Mouse (Mus musculus): ENCODE measurements around the gene Sez6l.

Gene Sez6l

DNA sequence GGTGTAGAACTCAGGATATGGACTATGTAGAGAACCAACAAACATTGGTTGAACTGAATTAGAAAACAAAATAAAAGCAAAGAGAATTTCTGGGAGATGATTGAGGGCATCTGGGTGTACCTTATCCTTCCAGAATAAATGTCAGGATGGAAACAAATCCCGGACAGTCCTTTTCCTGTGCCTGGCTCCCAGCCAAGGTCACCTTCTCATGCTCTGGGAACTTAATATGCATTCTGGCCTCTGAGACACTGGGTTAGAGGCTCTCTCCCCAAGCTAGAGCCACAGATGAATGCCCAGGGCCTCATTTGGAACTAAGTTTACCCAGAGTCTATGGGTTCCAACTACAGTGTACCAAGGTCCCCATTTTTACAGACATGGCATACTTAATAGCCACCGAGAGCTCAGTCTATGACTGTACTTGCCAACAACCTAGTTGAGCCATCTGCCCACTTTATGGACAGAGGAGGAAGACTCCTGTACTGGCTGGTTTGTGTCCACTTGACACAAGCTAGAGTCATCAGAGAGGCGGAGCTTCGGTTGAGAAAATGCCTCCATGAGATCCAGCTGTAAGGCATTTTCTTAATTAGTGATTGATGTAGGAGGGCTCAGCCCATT is 7.3 kb upstream of the Sez6l start:
- DNase-seq, result peak; percentile 43 to 54

GRCm38 (mm10) chr5:112583304-112583703 is 6.3 kb upstream of the Sez6l start:
- no peak for DNase-seq

DNA sequence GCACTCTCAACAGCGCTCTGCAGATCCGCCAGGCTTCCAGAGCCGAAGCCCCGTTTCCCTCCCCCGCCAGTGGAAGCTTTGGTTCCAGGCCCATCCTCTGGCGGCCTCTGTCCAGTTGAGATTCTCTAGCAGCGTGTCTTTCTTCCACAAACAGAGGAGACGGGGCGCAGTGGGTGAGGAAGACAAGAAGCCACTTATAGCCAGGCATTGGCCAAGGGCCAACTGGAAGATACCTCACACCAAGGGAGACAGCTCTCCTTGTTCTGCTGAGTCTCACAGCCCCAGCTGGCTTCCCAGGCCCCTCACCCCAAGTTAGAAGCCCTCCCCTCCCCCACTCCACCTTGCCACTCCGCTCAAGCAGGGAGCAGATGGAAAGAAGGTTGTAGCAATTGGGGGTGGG is 765 bp upstream of the Sez6l start:
- peak; percentile 68 to 78 for DNase-seq

DNA sequence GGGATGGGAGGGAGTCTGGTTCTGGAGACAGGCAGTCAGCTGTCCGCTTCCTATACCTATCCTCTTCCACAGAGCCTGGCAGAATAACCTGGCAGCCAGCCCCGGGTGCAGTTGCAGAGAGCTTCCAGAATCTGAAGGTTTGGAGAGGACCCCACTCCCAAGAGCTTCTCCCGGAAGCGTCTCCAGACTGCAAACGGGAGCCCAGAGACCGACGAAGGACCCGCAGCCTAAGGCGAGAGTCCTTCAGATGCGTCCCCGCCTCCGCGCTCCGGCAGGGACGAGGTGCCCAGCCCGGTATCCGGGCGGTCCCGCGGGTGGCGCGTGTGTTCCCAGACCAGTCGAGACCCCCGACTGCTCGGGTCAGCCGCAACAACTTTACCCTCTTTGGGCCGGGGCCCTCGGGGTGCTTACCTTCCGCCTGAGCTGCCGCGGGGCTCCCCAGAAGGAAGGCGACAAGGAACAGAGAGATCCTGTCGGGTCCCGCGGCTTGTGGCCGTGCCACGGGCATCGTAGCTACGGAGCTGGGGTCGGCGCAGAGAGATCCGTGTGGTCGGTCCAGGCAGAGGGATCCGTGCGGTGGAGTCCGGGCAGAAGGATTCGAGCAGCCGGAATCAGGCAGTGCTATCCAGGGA is 508 bp downstream of the Sez6l start:
- peak; percentile 85 to 87 for DNase-seq

- DNase-seq, result peak; percentile 64 to 65
Observed at GRCm38 (mm10) chr5:112575151-112575915, 1.7 kb downstream of the Sez6l start.

DNA sequence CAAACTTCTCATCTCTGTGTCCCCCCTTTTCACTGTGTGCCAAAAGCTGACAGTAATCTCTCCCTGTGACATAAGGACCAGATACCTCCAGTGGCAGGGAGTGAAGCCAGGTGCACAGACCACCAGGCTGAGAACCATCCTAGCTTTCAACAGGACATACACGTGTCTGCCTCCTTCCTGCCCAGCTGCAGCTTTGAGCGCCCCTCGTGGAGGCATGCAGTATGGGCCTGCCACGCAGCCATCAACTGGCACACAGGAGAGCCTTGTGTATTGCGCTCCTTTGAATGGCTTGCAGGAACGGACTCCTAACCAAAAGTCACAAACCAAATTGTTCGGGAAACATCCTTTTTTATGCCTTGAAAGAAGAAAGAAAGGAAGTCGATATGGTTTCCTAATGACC is 3.1 kb downstream of the Sez6l start:
- DNase-seq, result peak; percentile 91 to 95

GRCm38 (mm10) chr5:112572217-112572616 is 4.8 kb downstream of the Sez6l start:
- DNase-seq, result no peak

- DNase-seq, result no peak
Observed at GRCm38 (mm10) chr5:112565489-112565888, 11.5 kb downstream of the Sez6l start.

- no peak for DNase-seq
Observed at GRCm38 (mm10) chr5:112565083-112565482, 11.9 kb downstream of the Sez6l start.

- DNase-seq, result no peak
Observed at GRCm38 (mm10) chr5:112560869-112561499, 16.0 kb downstream of the Sez6l start.

DNA sequence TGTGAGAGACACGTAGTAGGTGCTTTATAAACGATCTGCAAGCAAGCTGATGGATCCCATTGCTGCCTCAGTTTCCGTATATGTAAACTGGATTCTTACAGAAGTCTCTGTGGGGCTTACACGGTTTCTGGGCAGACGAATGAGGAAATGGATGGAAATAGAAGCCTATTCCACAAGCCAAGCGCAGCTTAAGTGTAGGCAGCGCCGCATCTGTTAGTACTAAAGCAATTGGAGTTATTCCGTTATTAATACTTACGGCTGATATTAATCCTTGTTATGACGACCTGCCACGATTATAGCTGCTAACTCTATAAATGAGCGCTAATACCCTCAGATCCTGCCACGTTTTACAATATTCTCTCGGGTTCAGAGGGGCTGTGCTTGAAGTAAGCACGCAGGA is 16.8 kb downstream of the Sez6l start:
- DNase-seq, result no peak

GRCm38 (mm10) chr5:112557396-112557795 is 19.6 kb downstream of the Sez6l start:
- DNase-seq, result no peak

- peak; percentile 22 to 57 for DNase-seq
Observed at GRCm38 (mm10) chr5:112556640-112557039, 20.3 kb downstream of the Sez6l start.

DNA sequence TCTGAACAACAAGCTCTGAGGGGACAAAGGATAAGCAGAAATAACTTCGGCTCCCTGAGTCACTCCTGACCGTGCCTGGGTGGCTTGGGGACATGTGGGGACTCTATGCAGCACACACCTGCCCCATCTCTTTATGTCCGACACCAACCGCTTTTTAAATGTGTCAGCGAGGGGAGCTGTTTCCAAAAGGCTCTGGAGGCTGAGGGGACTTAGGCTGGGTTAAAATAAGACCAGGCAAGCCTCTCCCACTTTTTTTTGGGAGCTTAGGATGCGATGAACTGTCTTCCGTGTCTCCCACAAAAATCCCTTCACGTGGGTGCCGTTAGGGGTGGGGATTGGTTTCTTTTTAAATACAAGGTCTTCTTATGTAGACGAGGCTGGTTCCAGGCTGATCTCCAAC is 22.5 kb downstream of the Sez6l start:
- no peak for DNase-seq

- DNase-seq, result no peak
Observed at GRCm38 (mm10) chr5:112552786-112553185, 24.2 kb downstream of the Sez6l start.

DNA sequence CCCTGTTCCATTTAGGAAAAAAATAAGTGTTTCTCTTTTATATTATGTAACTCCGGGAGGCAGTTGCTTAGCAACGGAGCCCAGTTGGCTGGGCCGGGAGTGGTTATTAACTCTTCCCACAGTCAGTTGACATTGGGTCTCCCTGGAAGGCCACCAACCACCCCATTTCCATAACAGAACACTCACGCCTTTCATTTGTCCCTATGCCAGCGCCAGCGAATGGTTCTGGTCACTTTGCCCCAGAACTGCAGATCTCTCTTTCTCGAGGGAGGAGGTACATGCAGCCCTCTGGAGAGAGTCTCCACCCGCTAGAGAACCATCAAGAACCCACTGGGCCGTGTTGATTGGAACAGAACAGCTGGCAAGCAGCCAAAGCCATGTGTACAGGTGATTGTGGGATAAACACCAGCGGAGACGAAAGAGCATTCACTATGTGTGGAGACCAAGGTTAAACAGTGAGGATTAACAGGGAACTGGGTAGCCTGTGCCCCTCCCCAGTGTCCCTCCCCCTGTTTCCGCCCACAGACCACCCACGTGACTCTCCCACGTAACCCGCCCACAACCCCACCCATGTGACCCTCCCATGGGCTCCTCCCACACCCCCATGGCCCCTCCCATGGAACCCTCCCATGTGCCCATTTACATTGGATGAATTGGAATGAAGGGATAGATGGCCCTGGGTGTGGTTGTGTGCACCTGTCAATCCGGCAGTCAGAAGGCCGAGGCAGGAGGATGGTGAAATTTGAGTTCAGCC is 24.8 kb downstream of the Sez6l start:
- DNase-seq, result peak; percentile 69 to 72

DNA sequence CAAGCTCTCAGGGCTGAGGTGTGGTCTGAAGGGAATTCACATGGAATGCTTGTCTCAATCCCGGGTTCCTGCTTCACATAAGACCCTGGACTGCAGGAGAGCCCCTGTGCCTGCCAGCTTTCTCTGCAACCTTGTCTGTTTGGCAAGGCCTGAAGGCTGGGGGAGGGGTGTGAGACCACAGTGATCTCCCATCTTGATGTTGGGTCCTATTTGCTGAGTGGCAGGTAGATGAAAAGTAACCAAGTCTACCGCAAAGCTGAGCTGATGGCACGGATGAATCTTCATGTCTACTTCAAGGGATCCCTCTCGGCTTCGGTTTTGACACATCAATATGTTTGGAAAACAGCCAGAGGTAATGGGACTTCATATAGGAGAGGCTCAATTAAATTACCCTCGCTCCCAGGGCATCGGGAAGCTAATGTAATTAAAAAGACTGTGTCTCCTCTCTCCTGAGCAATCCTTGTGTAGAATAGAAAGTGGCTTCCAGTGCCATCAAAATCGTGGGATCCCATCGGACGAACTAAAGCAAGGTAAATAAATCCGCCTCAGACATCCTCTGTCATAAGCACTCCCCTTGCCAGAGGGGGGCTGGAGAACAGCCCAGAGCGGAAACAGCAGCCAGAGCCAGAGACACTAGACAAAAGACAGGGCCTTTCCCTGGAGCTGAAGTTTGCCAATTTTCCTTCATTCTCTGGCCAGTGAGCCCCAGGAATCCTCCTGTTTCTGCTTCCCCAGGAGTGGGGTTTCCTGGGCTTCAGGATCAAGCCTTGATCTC is 28.0 kb downstream of the Sez6l start:
- peak; percentile 81 to 85 for DNase-seq

GRCm38 (mm10) chr5:112546771-112547170 is 30.2 kb downstream of the Sez6l start:
- DNase-seq, result peak; percentile 68 to 75

DNA sequence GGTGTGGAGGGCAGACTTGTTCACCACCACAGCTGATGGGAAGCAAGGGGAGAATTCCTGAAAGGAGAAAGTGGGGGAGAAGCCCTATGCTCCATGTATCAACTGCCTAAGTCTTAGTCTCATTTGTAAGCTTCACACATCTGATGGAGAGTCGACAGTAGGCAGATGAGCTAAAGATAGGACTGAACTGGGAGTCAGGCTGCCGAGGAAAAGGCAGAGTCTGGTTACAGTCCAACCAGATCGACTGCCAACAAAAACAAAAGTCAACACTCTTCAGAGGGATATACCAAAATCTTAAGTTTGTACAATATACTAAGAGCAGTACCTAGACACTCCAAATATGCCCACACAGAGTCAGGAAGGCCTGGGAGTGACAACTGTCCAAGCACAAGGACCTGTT is 38.7 kb downstream of the Sez6l start:
- no peak for DNase-seq

DNA sequence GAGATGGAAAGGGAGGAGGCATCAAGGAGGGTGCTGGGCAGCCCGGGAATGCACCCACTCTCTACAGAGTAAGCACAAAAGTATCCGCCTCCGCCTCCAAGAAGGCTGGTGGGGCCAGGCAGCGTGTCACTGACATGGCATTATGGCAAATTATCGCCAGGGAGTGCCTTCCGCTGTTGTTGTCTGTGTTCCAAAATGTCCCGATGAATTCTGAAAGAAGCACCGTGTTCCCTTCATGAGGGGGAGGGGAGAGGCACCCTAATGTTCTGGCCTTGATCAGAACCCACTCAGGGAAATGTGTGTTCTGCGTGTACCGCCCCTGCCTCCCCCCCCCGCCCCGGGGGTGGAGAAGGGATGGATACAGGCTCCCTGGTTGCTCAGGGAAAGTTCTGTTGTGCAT is 41.1 kb downstream of the Sez6l start:
- peak in 1 of 2 experiments; percentile 39 for DNase-seq

DNA sequence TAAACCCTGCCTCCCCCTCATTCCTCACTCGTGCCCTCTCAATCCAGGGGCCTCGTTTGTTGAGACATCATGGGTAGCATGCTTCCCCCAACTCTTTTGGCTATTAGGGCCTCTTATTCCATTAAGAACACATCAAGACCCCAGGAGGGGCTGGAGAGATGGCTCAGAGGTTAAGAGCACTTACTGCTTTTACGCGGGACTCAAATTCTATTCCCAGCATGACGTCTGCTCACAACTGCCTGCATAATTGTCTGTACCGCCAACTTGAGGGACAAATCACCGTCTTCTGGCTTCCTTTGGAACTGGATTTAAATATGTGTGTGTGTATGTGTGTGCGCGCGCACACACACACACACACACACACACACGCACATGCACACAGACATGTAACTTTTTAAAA is 42.8 kb downstream of the Sez6l start:
- no peak for DNase-seq
